Mouse (Mus musculus): ENCODE measurements around the gene Kcnma1.

Gene Kcnma1

GRCm38 (mm10) chr14:23358776-23359175 is 655.5 kb downstream of the Kcnma1 start:
- DNase-seq (ENCODE audit: extremely low spot score, low spot score), result no peak

- DNase-seq (ENCODE audit: extremely low spot score, low spot score), result no peak
These were observed 656.6 kb downstream of the Kcnma1 start for GRCm38 (mm10) chr14:23357529-23358278.

GRCm38 (mm10) chr14:23326786-23327185 is 687.5 kb downstream of the Kcnma1 start:
- no peak for DNase-seq (ENCODE audit: extremely low spot score, low spot score)

- DNase-seq (ENCODE audit: extremely low spot score, low spot score), result no peak
These were observed 709.0 kb downstream of the Kcnma1 start for GRCm38 (mm10) chr14:23305288-23305687.

- DNase-seq (ENCODE audit: extremely low spot score, low spot score), result no peak
These were observed 713.8 kb downstream of the Kcnma1 start for GRCm38 (mm10) chr14:23300443-23300842.

GRCm38 (mm10) chr14:23290634-23291033 is 723.7 kb downstream of the Kcnma1 start:
- no peak for DNase-seq (ENCODE audit: extremely low spot score, low spot score)

GRCm38 (mm10) chr14:23266554-23267309 is 747.6 kb downstream of the Kcnma1 start:
- no peak for DNase-seq (ENCODE audit: extremely low spot score, low spot score)

- DNase-seq (ENCODE audit: extremely low spot score, low spot score), result no peak
These were observed 761.1 kb downstream of the Kcnma1 start for GRCm38 (mm10) chr14:23253154-23253553.

GRCm38 (mm10) chr14:23244446-23244845 is 769.8 kb downstream of the Kcnma1 start:
- DNase-seq (ENCODE audit: extremely low spot score, low spot score), result no peak

- DNase-seq (ENCODE audit: extremely low spot score, low spot score), result no peak
These were observed 770.4 kb downstream of the Kcnma1 start for GRCm38 (mm10) chr14:23243857-23244256.
